Mouse (Mus musculus): Measurements from ENCODE around the gene Gm49336. TPM values are rescaled to one million over a fixed set of nuclear protein-coding genes. Genes with fewer than 3 reads are reported as not detected.

Gene Gm49336
- total RNA-seq, 1 experiment = 29.6 TPM

GRCm38 (mm10) chr14:60189771-60190170, 61.5 kb downstream of the Gm49336 start:
- no peak for DNase-seq (ENCODE audit: low read depth, low spot score)
- Histone ChIP-seq H3K9me3 (ENCODE audit: control insufficient read depth, insufficient read depth, low read depth, low read length) (no peaks in the 10 kb centered on the region), H3K4me1 (ENCODE audit: control insufficient read depth in 2 of 2, insufficient read depth in 2 of 2, low read length in 2 of 2, poor library complexity in 1 of 2) (peaks cover 2 to 7% of the 10 kb centered on the region in 2 experiments; a peak in 2 of 4 replicates), H3K36me3 (ENCODE audit: control insufficient read depth, insufficient read depth, low read length, poor library complexity, severe bottlenecking) (no peaks in the 10 kb centered on the region), H3K27ac (ENCODE audit: insufficient read depth, low read depth, low read length, poor library complexity, severe bottlenecking) (no peak overlapping the region), H3K4me3 (ENCODE audit: insufficient read depth in 1 of 2, low read depth in 1 of 2, low read length in 2 of 2, poor library complexity in 1 of 2, severe bottlenecking in 1 of 2) (no peak overlapping the region), H3K9ac (ENCODE audit: insufficient read depth, low read depth, low read length, poor library complexity, severe bottlenecking) (no peak overlapping the region)
- TF ChIP-seq ZNF384 (IDR thresholded peaks at IDR 0.05; ENCODE audit: low read depth, low read length) = no peak
- no peak for TF ChIP-seq CHD2 (IDR thresholded peaks at IDR 0.05; ENCODE audit: low read depth, low read length)
- TF ChIP-seq HCFC1 (IDR thresholded peaks at IDR 0.05; ENCODE audit: borderline replicate concordance, insufficient read depth, low read length) = no peak
- no peak for TF ChIP-seq ZC3H11A (IDR thresholded peaks at IDR 0.05; ENCODE audit: borderline replicate concordance, low read depth, low read length)
- no peak for TF ChIP-seq MAFK (IDR thresholded peaks at IDR 0.05; ENCODE audit: insufficient read depth, low read depth, low read length)
- in situ Hi-C loops (cut with MboI; ENCODE audit: low sequenced_read_pairs in 2 of 2, unreplicated experiment in 2 of 2) = no loop called here

- no peak for TF ChIP-seq ZC3H11A (IDR thresholded peaks at IDR 0.05; ENCODE audit: borderline replicate concordance, low read depth, low read length)
- TF ChIP-seq CHD2 (IDR thresholded peaks at IDR 0.05; ENCODE audit: low read depth, low read length) = no peak
- TF ChIP-seq ZNF384 (IDR thresholded peaks at IDR 0.05; ENCODE audit: low read depth, low read length) = no peak
- no peak for TF ChIP-seq MAFK (IDR thresholded peaks at IDR 0.05; ENCODE audit: insufficient read depth, low read depth, low read length)
- TF ChIP-seq HCFC1 (IDR thresholded peaks at IDR 0.05; ENCODE audit: borderline replicate concordance, insufficient read depth, low read length) = no peak
- DNase-seq (ENCODE audit: low read depth, low spot score) = no peak
- H3K9ac ChIP-seq (ENCODE audit: insufficient read depth, low read depth, low read length, poor library complexity, severe bottlenecking) = no peak overlapping the region
- no peak overlapping the region for H3K4me3 ChIP-seq (ENCODE audit: insufficient read depth in 1 of 2, low read depth in 1 of 2, low read length in 2 of 2, poor library complexity in 1 of 2, severe bottlenecking in 1 of 2)
- in situ Hi-C loops (cut with MboI; ENCODE audit: low sequenced_read_pairs in 2 of 2, unreplicated experiment in 2 of 2) = no loop called here
- no peaks in the 10 kb centered on the region for H3K36me3 ChIP-seq (ENCODE audit: control insufficient read depth, insufficient read depth, low read length, poor library complexity, severe bottlenecking)
- H3K9me3 ChIP-seq (ENCODE audit: control insufficient read depth, insufficient read depth, low read depth, low read length) = no peaks in the 10 kb centered on the region
- no peak overlapping the region for H3K27ac ChIP-seq (ENCODE audit: insufficient read depth, low read depth, low read length, poor library complexity, severe bottlenecking)
- peaks cover 2 to 7% of the 10 kb centered on the region in 2 experiments; a peak in 2 of 4 replicates for H3K4me1 ChIP-seq (ENCODE audit: control insufficient read depth in 2 of 2, insufficient read depth in 2 of 2, low read length in 2 of 2, poor library complexity in 1 of 2)
Observed at GRCm38 (mm10) chr14:60188201-60188825, 63.0 kb downstream of the Gm49336 start.

DNA sequence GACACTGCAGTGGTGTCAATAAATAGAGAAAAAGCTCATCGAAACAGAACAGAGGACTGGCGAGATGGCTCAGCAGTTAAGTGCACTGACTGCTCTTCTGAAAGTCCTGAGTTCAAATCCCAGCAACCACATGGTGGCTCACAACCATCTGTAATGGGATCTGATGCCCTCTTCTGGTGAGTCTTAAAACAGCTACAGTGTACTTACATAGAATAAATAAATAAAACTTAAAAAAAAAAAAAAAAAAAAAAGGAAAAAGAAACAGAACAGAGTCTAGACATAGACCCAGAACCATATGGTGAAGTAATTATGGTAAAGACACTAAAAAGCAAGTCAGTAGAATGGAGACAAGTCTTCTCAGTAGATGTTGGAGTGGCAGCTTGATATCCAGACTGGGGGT, 70.0 kb downstream of the Gm49336 start:
- no peaks in the 10 kb centered on the region for H3K36me3 ChIP-seq (ENCODE audit: control insufficient read depth, insufficient read depth, low read length, poor library complexity, severe bottlenecking)
- TF ChIP-seq ZNF384 (IDR thresholded peaks at IDR 0.05; ENCODE audit: low read depth, low read length) = peak; percentile 69
- TF ChIP-seq ZC3H11A (IDR thresholded peaks at IDR 0.05; ENCODE audit: borderline replicate concordance, low read depth, low read length) = no peak
- no peak overlapping the region for H3K4me3 ChIP-seq (ENCODE audit: insufficient read depth in 1 of 2, low read depth in 1 of 2, low read length in 2 of 2, poor library complexity in 1 of 2, severe bottlenecking in 1 of 2)
- in situ Hi-C loops (cut with MboI; ENCODE audit: low sequenced_read_pairs in 2 of 2, unreplicated experiment in 2 of 2) = no loop called here
- H3K4me1 ChIP-seq (ENCODE audit: control insufficient read depth in 2 of 2, insufficient read depth in 2 of 2, low read length in 2 of 2, poor library complexity in 1 of 2) = peaks cover 0 to 6% of the 10 kb centered on the region in 2 experiments; a peak in 3 of 4 replicates
- H3K9ac ChIP-seq (ENCODE audit: insufficient read depth, low read depth, low read length, poor library complexity, severe bottlenecking) = no peak overlapping the region
- no peak overlapping the region for H3K27ac ChIP-seq (ENCODE audit: insufficient read depth, low read depth, low read length, poor library complexity, severe bottlenecking)
- no peaks in the 10 kb centered on the region for H3K9me3 ChIP-seq (ENCODE audit: control insufficient read depth, insufficient read depth, low read depth, low read length)
- no peak for DNase-seq (ENCODE audit: low read depth, low spot score)

DNA sequence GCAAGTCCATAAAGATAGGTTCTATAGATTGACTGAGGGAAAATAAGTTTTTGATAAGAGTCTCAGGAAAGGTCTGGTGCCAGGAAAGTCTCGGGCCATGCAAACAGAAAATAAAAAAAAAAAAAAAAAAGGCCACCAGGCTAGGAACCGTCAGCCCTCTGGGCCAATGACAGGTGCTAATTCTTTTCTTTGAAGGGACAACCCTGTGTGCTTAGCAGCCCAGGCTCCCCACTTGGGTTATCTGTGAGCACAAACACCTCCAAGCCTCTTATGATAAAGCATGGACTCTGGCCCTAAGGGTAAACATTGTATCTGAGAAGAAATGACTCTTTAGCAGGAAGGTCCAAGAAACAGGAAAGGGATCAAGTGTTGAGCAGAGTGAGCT, 72.7 kb downstream of the Gm49336 start:
- Histone ChIP-seq H3K9ac (ENCODE audit: insufficient read depth, low read depth, low read length, poor library complexity, severe bottlenecking) (no peak overlapping the region), H3K4me1 (ENCODE audit: control insufficient read depth in 2 of 2, insufficient read depth in 2 of 2, low read length in 2 of 2, poor library complexity in 1 of 2) (peaks cover 0 to 6% of the 10 kb centered on the region in 2 experiments; a peak in 3 of 4 replicates), H3K36me3 (ENCODE audit: control insufficient read depth, insufficient read depth, low read length, poor library complexity, severe bottlenecking) (no peaks in the 10 kb centered on the region), H3K27ac (ENCODE audit: insufficient read depth, low read depth, low read length, poor library complexity, severe bottlenecking) (no peak overlapping the region), H3K9me3 (ENCODE audit: control insufficient read depth, insufficient read depth, low read depth, low read length) (no peaks in the 10 kb centered on the region), H3K4me3 (ENCODE audit: insufficient read depth in 1 of 2, low read depth in 1 of 2, low read length in 2 of 2, poor library complexity in 1 of 2, severe bottlenecking in 1 of 2) (no peak overlapping the region)
- in situ Hi-C loops (cut with MboI; ENCODE audit: low sequenced_read_pairs in 2 of 2, unreplicated experiment in 2 of 2) = no loop called here
- TF ChIP-seq HCFC1 (IDR thresholded peaks at IDR 0.05; ENCODE audit: borderline replicate concordance, insufficient read depth, low read length) = no peak
- no peak for TF ChIP-seq ZNF384 (IDR thresholded peaks at IDR 0.05; ENCODE audit: low read depth, low read length)
- TF ChIP-seq ZC3H11A (IDR thresholded peaks at IDR 0.05; ENCODE audit: borderline replicate concordance, low read depth, low read length) = no peak
- no peak for TF ChIP-seq CHD2 (IDR thresholded peaks at IDR 0.05; ENCODE audit: low read depth, low read length)
- no peak for TF ChIP-seq MAFK (IDR thresholded peaks at IDR 0.05; ENCODE audit: insufficient read depth, low read depth, low read length)
- DNase-seq (ENCODE audit: low read depth, low spot score) = no peak

Measured in ES-E14 (cell line).